Mouse (Mus musculus) forebrain, embryonic 16.5 days (tissue): ENCODE measurements around the gene Catsper2. TPM values are rescaled to one million over a fixed set of nuclear protein-coding genes. Genes with fewer than 3 reads are reported as not detected.

Experiments used
- ATAC-seq: fragments of 200-750 bp; cut with Nextera tagmentation; 2 replicates; pipeline ENCODE4 v1.8.0; 2017; ENCODE audit warnings: mild to moderate bottlenecking, moderate library complexity
- H3K27ac ChIP-seq: fragments of 300-500 bp; sonication (generic); 2 replicates; pipeline ENCODE4 v1.5.1; 2014; ENCODE audit warnings: low read length, control low read depth
- H3K27me3 ChIP-seq: fragments of 300-500 bp; sonication (generic); replicated peaks from 2 replicates; pipeline ENCODE4 v1.6.1; 2014; ENCODE audit warnings: low read length; ENCODE audit not compliant: control insufficient read depth, insufficient read depth
- H3K36me3 ChIP-seq: fragments of 300-500 bp; sonication (generic); 2 replicates; pipeline ENCODE4 v1.6.1; 2014; ENCODE audit not compliant: control insufficient read depth, insufficient read depth
- H3K4me1 ChIP-seq: fragments of 300-500 bp; sonication (generic); replicated peaks from 2 replicates; pipeline ENCODE4 v1.6.1; 2014; ENCODE audit warnings: low read length; ENCODE audit not compliant: control insufficient read depth, insufficient read depth
- H3K4me2 ChIP-seq: fragments of 300-500 bp; sonication (generic); 2 replicates; pipeline ENCODE4 v1.6.1; 2014; ENCODE audit warnings: mild to moderate bottlenecking, low read length, control low read depth
- H3K4me3 ChIP-seq: fragments of 300-500 bp; sonication (generic); replicated peaks from 2 replicates; pipeline ENCODE4 v1.5.1; 2014; ENCODE audit warnings: mild to moderate bottlenecking, low read length, control low read depth
- H3K9ac ChIP-seq: fragments of 300-500 bp; sonication (generic); replicated peaks from 2 replicates; pipeline ENCODE4 v1.6.1; 2014; ENCODE audit warnings: low read depth, low read length, control low read depth
- H3K9me3 ChIP-seq: fragments of 300-500 bp; sonication (generic); 2 replicates; pipeline ENCODE4 v1.6.1; 2016; ENCODE audit warnings: low read length; ENCODE audit not compliant: control insufficient read depth
- WGBS: fragments of 180-500 bp; shearing (Covaris S2); extraction: QIAGEN DNeasy Blood & Tissue Kit; methylation state at CpG from one replicate; pipeline ENCODE4 v1.1.7; 2014; 5-methylcytosine and 5-hydroxymethylcytosine counted together
- polyA plus RNA-seq: library from polyadenylated mRNA; unstranded; fragments of >200 nt; fragmentation: Nextera tagmentation; extraction: Ambion mirVana; gene quantifications from 2 replicates; pipeline ENCODE4 v1.2.1, GENCODE M21; 2015

The Catsper2 gene
- polyA plus RNA-seq, 1 experiment from 2014 or later: 7.5 TPM

- no peaks in the 10 kb centered on the region for H3K27me3 ChIP-seq
- H3K36me3 ChIP-seq: no peaks in the 10 kb centered on the region
- H3K4me2 ChIP-seq: peak within 1 kb of the TSS; percentile 75
- peaks cover 22% of the 10 kb centered on the region for H3K4me1 ChIP-seq
- H3K9ac ChIP-seq: peak within 1 kb of the TSS; percentile 85
- H3K9me3 ChIP-seq: no peaks in the 10 kb centered on the region
- peak within 1 kb of the TSS; percentile 96 for H3K27ac ChIP-seq
- peak; percentile 99 for ATAC-seq
- 1% methylated on average over 69 of the region's 74 CpGs for WGBS
- peak within 1 kb of the TSS; percentile 91 for H3K4me3 ChIP-seq
These were observed 35.3 kb upstream of the Catsper2 start, which contains the start of gene Serf2 for GRCm38 (mm10) chr2:121448739-121449535. Serf2 (plus strand) TSS chr2:121449195.

- H3K36me3 ChIP-seq: no peaks in the 10 kb centered on the region
- H3K9me3 ChIP-seq: no peaks in the 10 kb centered on the region
- H3K27me3 ChIP-seq: no peaks in the 10 kb centered on the region
- H3K27ac ChIP-seq: no peak overlapping the region
- peak overlapping the region; percentile 75 for H3K4me2 ChIP-seq
- H3K9ac ChIP-seq: no peak overlapping the region; the same call in 1 of the 2 replicates
- peaks cover 23% of the 10 kb centered on the region for H3K4me1 ChIP-seq
- ATAC-seq: no peak
- WGBS: 16% methylated on average over 9 of the region's 9 CpGs
- peak overlapping the region; percentile 91 for H3K4me3 ChIP-seq
These were observed 34.5 kb upstream of the Catsper2 start for GRCm38 (mm10) chr2:121448136-121448535.

GRCm38 (mm10) chr2:121447006-121447405 is 33.4 kb upstream of the Catsper2 start:
- Histone ChIP-seq H3K4me3 (no peak overlapping the region), H3K4me2 (no peak overlapping the region), H3K9me3 (no peaks in the 10 kb centered on the region), H3K36me3 (no peaks in the 10 kb centered on the region), H3K27me3 (no peaks in the 10 kb centered on the region), H3K9ac (no peak overlapping the region), H3K4me1 (peaks cover 34% of the 10 kb centered on the region), H3K27ac (no peak overlapping the region)
- 87% methylated on average over 3 of the region's 3 CpGs for WGBS
- ATAC-seq: no peak

GRCm38 (mm10) chr2:121446506-121446905 is 32.9 kb upstream of the Catsper2 start:
- Histone ChIP-seq H3K36me3 (no peaks in the 10 kb centered on the region), H3K4me3 (no peak overlapping the region), H3K27me3 (peaks cover 1% of the 10 kb centered on the region; the same call in 1 of the 2 replicates), H3K9me3 (no peaks in the 10 kb centered on the region), H3K9ac (no peak overlapping the region), H3K27ac (no peak overlapping the region), H3K4me2 (no peak overlapping the region), H3K4me1 (peaks cover 34% of the 10 kb centered on the region)
- ATAC-seq: no peak
- WGBS: 80% methylated on average over 4 of the region's 4 CpGs

- peaks cover 22% of the 10 kb centered on the region for H3K4me1 ChIP-seq
- H3K27me3 ChIP-seq: peaks cover 5% of the 10 kb centered on the region; the same call in 1 of the 2 replicates
- no peak overlapping the region for H3K27ac ChIP-seq
- no peak overlapping the region for H3K4me2 ChIP-seq
- H3K9me3 ChIP-seq: no peaks in the 10 kb centered on the region
- 85% methylated on average over 3 of the region's 3 CpGs for WGBS
- H3K9ac ChIP-seq: no peak overlapping the region
- H3K4me3 ChIP-seq: no peak overlapping the region
- no peaks in the 10 kb centered on the region for H3K36me3 ChIP-seq
- ATAC-seq: no peak
These were observed 31.5 kb upstream of the Catsper2 start for GRCm38 (mm10) chr2:121445117-121445516.

GRCm38 (mm10) chr2:121444178-121444577 is 30.6 kb upstream of the Catsper2 start, which contains the start of gene Ell3:
Ell3 (minus strand) TSS chr2:121444278.
- no peak within 1 kb of the TSS for H3K27ac ChIP-seq
- WGBS: 85% methylated on average over 1 of the region's 1 CpGs
- H3K36me3 ChIP-seq: peaks cover 6% of the 10 kb centered on the region
- no peak within 1 kb of the TSS for H3K9ac ChIP-seq
- H3K4me1 ChIP-seq: peaks cover 20% of the 10 kb centered on the region
- peaks cover 5% of the 10 kb centered on the region; the same call in 1 of the 2 replicates for H3K27me3 ChIP-seq
- H3K4me2 ChIP-seq: peak within 1 kb of the TSS; percentile 59
- no peak for ATAC-seq
- H3K4me3 ChIP-seq: no peak within 1 kb of the TSS; the same call in 1 of the 2 replicates
- H3K9me3 ChIP-seq: no peaks in the 10 kb centered on the region

GRCm38 (mm10) chr2:121443068-121443349 is 29.4 kb upstream of the Catsper2 start:
- H3K9me3 ChIP-seq: no peaks in the 10 kb centered on the region
- WGBS: 8% methylated on average over 8 of the region's 8 CpGs
- no peak overlapping the region for H3K9ac ChIP-seq
- ATAC-seq: no peak
- peaks cover 15% of the 10 kb centered on the region for H3K36me3 ChIP-seq
- H3K4me1 ChIP-seq: peaks cover 15% of the 10 kb centered on the region
- no peak overlapping the region for H3K27ac ChIP-seq
- peak overlapping the region; percentile 31 for H3K4me3 ChIP-seq
- H3K4me2 ChIP-seq: peak overlapping the region; percentile 59
- H3K27me3 ChIP-seq: peaks cover 5% of the 10 kb centered on the region; the same call in 1 of the 2 replicates

- H3K36me3 ChIP-seq: peaks cover 21% of the 10 kb centered on the region
- peak; percentile 18; the same call in 1 of the 2 replicates for ATAC-seq
- H3K9ac ChIP-seq: 0 out of 2 replicates have a peak overlapping the region, but pooled peaks have one; percentile 19
- peak overlapping the region; percentile 31 for H3K4me3 ChIP-seq
- H3K4me2 ChIP-seq: peak overlapping the region; percentile 59
- H3K27me3 ChIP-seq: peaks cover 5% of the 10 kb centered on the region; the same call in 1 of the 2 replicates
- no peaks in the 10 kb centered on the region for H3K9me3 ChIP-seq
- WGBS: under 1% methylated on average over 30 of the region's 30 CpGs
- peaks cover 14% of the 10 kb centered on the region for H3K4me1 ChIP-seq
- no peak overlapping the region for H3K27ac ChIP-seq
These were observed 28.9 kb upstream of the Catsper2 start for GRCm38 (mm10) chr2:121442259-121443067.

- ATAC-seq: no peak
- no peak overlapping the region for H3K9ac ChIP-seq
- H3K9me3 ChIP-seq: no peaks in the 10 kb centered on the region
- peaks cover 5% of the 10 kb centered on the region; the same call in 1 of the 2 replicates for H3K27me3 ChIP-seq
- WGBS: 13% methylated on average over 11 of the region's 11 CpGs
- peak overlapping the region; percentile 59 for H3K4me2 ChIP-seq
- no peak overlapping the region for H3K4me3 ChIP-seq
- H3K4me1 ChIP-seq: peaks cover 14% of the 10 kb centered on the region
- peaks cover 25% of the 10 kb centered on the region for H3K36me3 ChIP-seq
- no peak overlapping the region for H3K27ac ChIP-seq
These were observed 28.2 kb upstream of the Catsper2 start for GRCm38 (mm10) chr2:121441800-121442199.
